Mouse (Mus musculus) hindbrain, embryonic 11.5 days (tissue): Measurements from ENCODE around the gene Gm2030. TPM values are rescaled to one million over a fixed set of nuclear protein-coding genes. Genes with fewer than 3 reads are reported as not detected.
"Not testable (repeated sequence)": the region's sequence is repeated elsewhere in the genome, so short reads cannot be mapped to it uniquely, and the experiment has no call there.

Experiments used
- ATAC-seq: fragments of 200-750 bp; cut with Nextera tagmentation; 2 replicates; pipeline ENCODE4 v1.8.0; 2017; ENCODE audit warnings: mild to moderate bottlenecking, moderate TSS enrichment, moderate library complexity; ENCODE audit not compliant: low FRiP score
- DNase-seq: peaks from one replicate; pipeline ENCODE4 v3.0.0-alpha.2; 2015; ENCODE audit warnings: low spot score
- H3K27ac ChIP-seq: fragments of 300-500 bp; sonication (generic); 2 replicates; pipeline ENCODE4 v1.5.1; 2014; ENCODE audit warnings: mild to moderate bottlenecking, low read depth, low read length
- H3K27me3 ChIP-seq: fragments of 300-500 bp; sonication (generic); 2 replicates; pipeline ENCODE4 v1.6.1; 2014; ENCODE audit warnings: mild to moderate bottlenecking, low read length, moderate library complexity, mixed read lengths; ENCODE audit not compliant: control insufficient read depth, insufficient read depth
- H3K36me3 ChIP-seq: fragments of 300-500 bp; sonication (generic); 2 replicates; pipeline ENCODE4 v1.6.1; 2014; ENCODE audit warnings: mild to moderate bottlenecking, low read length, moderate library complexity, mixed read lengths; ENCODE audit not compliant: control insufficient read depth, insufficient read depth
- H3K4me1 ChIP-seq: fragments of 300-500 bp; sonication (generic); replicated peaks from 2 replicates; pipeline ENCODE4 v1.6.1; 2014; ENCODE audit warnings: low read length, mixed read lengths; ENCODE audit not compliant: control insufficient read depth, insufficient read depth
- H3K4me2 ChIP-seq: fragments of 300-500 bp; sonication (generic); replicated peaks from 2 replicates; pipeline ENCODE4 v1.6.1; 2014; ENCODE audit warnings: mild to moderate bottlenecking, low read depth, low read length
- H3K4me3 ChIP-seq: fragments of 300-500 bp; sonication (generic); 2 replicates; pipeline ENCODE4 v1.5.1; 2014; ENCODE audit warnings: low read depth, low read length
- H3K9ac ChIP-seq: fragments of 300-500 bp; sonication (generic); 2 replicates; pipeline ENCODE4 v1.6.1; 2014; ENCODE audit warnings: low read depth, low read length
- H3K9me3 ChIP-seq: fragments of 300-500 bp; sonication (generic); 2 replicates; pipeline ENCODE4 v1.6.1; 2016; ENCODE audit warnings: low read length; ENCODE audit not compliant: control insufficient read depth
- WGBS: fragments of 180-500 bp; shearing (Covaris S2); extraction: QIAGEN DNeasy Blood & Tissue Kit; methylation state at CpG from one replicate; pipeline ENCODE4 v1.1.7; 2014; 5-methylcytosine and 5-hydroxymethylcytosine counted together
- polyA plus RNA-seq: library from polyadenylated mRNA; unstranded; fragments of >200 nt; fragmentation: Nextera tagmentation; extraction: Ambion mirVana; gene quantifications from 2 replicates; pipeline ENCODE4 v1.2.1, GENCODE M21; 2014

The Gm2030 gene
- polyA plus RNA-seq, result not detected in 2 replicates

- H3K27ac ChIP-seq, H3K4me3 ChIP-seq, H3K4me2 ChIP-seq, H3K9ac ChIP-seq, H3K36me3 ChIP-seq, H3K27me3 ChIP-seq, H3K4me1 ChIP-seq, H3K9me3 ChIP-seq, ATAC-seq, DNase-seq: not testable (repeated sequence)
- WGBS, result 73% methylated on average over 3 of the region's 4 CpGs
Measured at GRCm38 (mm10) chrX:26309944-26310343, at the start of gene Gm2030. Gene Gm2030, minus strand, starts transcription at chrX:26310044.

Other genes starting within 250 kb of the Gm2030 start
- gene Gm2012, start 78.7 kb downstream of the Gm2030 start, polyA plus RNA-seq, result not detected in 2 replicates
- not detected in 2 replicates for gene Slx, start 235.5 kb upstream of the Gm2030 start, polyA plus RNA-seq